Mouse (Mus musculus) megakaryocyte, embryonic 14.5 days (primary cell): ENCODE measurements around the gene Dus2.

Source experiments
- FLI1 ChIP-seq: IDR thresholded peaks from 2 replicates; pipeline ENCODE4 v1.6.1; 2012; ENCODE audit warnings: low read length, inconsistent platforms, mixed read lengths
- GATA1 ChIP-seq: IDR thresholded peaks from 3 replicates; pipeline ENCODE4 v1.6.1; 2012; ENCODE audit warnings: mixed read lengths, low read length, inconsistent platforms, borderline replicate concordance

DNA sequence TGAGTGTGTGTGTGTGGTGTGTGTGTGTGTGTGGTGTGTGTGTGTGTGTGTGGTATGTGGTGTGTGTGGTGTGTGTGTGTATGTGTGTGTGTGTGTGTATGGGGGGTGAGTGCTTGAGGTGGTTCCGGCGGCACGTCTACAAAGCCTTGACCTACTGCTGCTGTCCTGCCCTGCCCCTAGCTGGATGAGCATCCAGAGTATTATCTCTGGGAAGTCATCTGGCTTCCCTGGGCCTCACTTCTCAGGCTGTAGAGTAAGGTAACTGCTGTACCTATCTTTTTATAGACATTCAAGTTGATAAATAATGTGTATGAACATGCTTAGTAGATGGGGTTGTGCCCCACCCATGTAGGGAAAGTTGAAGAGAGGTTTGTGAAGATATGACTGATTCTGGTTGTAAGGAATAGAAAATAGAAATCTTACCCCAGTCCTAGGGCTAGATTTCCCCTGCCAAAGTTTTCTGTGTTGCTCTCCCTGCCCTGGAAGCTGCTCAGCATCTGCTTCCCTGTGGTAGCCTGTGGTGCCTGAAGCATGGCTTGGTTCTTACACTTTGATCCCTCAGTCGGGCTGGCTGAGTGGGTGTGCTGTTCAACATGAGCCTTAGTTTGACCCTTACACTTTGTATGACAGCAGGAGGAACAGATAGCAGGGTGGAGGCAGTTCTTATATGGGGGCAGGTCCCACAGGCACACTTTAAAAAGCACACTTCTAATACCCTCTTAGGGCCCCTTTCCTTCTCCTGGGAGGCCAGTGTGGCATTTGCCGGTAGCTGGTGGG is 56.9 kb downstream of the Dus2 start:
- TF ChIP-seq GATA1 (no peak), FLI1 (no peak)
